Mouse (Mus musculus): ENCODE data around the gene Zfp653. TPM values are rescaled to one million over a fixed set of nuclear protein-coding genes. Genes with fewer than 3 reads are reported as not detected.

Gene Zfp653
- 6.4 TPM for polyA plus RNA-seq (2014; fragmentation: Illumina TruSeq; extraction: RNeasy Lipid Tissue Mini Kit (QIAGEN cat#74804); ENCODE audit: insufficient read depth, low read depth, low replicate concordance)

DNA sequence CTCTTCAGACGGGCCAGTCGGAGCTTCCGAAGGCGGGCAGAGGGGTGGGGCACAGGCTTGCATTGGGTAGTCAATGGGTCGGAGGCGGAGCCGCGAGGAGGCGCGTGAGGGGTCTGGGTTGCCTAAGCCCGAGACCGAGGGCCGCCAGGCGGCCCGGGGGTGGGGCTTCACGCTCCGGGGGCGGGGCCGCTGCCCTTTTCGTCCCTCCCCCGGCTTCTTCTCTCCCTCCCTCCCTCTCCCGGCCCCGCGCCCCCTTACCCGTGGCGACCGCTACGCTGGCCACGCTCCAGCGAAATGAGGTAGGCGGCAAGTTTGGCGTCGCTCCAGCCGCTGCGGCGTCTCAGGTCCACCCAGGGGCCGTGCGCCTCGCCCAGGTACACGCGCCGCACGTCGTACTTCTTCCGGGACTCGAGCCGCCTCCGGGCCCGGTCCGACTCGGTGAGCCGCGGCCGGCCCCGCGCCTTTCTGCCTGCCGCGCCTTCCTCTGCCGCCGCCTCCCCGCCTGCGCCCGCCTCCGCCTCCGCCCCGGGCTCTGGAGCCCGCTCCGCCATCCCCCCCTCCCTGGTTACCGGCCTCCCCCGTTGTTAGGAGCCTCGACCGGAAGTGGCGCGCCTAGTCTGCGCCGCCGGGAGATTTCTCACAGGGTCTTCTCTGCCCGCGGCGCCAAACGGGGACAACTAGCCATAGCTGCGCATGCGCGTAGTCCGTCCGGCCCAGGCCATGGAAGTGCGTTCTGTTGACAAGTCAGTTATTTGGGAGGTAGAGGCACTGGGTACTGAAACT, at the start of gene Zfp653, which contains the start of gene Gm49318:
Zfp653 (minus strand) TSS at position 586 of the 783 bp plus-strand sequence.
Gm49318 (minus strand) TSS at position 469 of the 783 bp plus-strand sequence.

DNA sequence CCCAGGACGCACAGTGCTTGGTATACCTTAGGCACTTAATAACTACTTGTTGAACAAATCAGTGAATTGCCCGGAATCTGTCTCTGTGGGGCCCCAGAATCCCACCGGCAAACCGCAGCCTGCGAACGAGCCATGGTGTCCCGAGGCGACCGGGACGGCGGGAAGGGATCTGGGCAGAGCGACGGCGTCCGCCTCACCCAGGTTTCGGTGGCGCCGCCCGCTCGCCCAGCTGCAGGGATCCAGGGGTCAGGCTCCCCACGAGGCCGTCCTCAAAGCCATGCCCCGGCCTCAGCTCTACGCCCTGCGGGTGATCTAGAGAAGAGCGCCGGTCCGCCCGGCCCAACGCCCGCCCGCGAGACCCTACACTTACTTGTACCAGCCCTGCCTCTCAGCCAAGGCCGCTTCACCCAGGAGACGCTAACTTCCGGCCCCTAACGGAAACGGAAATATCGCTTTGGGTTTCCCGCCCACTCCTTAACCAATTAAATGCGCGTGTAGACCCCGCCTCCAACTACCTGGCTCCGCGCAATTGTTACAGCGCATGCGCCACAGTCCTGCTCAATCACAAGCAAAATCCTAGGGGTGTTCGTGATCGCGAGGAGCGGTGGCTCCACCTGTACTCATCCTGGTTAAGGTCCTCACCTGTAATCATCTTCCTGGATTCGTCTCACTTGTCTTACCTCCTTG, 45.7 kb upstream of the Zfp653 start, which contains the start of gene Elof1:
Elof1 (minus strand) TSS at position 433 of the 687 bp plus-strand sequence.

DNA sequence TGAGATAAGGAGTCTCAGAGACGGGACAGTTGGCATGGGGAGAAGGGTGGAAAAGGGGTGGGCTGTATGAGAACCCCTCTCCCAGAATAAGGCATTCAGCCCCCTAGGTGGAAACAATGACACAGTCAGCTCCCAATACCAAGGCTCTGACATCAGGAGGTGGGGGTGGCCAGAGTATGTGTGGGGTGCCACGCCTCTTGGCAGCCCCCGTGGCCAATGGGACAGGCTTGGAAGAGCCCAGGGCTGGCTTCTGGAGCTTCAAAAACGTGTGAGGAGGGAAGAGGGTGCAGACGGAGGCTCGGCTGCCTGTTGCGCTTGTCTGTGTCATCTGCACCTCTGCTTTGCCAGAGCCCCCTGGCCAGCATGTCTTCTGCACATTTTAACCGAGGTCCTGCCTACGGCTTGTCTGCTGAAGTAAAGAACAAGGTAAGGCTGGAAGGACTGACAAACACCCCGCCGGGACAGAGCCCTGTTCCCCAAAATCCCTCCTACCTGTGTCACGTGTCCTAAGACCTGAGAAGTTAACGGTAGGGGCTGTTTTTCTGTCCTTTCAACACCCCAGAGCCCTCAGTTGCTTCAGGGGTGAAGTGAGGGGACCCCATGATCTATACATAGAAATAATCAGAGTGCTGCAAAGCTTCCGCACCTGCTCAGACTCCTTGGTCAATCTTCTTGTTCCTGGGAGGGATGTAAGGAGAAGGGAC, 28.0 kb upstream of the Zfp653 start, which contains the start of gene Cnn1:
Cnn1 (plus strand) TSS at position 224 of the 704 bp plus-strand sequence.

DNA sequence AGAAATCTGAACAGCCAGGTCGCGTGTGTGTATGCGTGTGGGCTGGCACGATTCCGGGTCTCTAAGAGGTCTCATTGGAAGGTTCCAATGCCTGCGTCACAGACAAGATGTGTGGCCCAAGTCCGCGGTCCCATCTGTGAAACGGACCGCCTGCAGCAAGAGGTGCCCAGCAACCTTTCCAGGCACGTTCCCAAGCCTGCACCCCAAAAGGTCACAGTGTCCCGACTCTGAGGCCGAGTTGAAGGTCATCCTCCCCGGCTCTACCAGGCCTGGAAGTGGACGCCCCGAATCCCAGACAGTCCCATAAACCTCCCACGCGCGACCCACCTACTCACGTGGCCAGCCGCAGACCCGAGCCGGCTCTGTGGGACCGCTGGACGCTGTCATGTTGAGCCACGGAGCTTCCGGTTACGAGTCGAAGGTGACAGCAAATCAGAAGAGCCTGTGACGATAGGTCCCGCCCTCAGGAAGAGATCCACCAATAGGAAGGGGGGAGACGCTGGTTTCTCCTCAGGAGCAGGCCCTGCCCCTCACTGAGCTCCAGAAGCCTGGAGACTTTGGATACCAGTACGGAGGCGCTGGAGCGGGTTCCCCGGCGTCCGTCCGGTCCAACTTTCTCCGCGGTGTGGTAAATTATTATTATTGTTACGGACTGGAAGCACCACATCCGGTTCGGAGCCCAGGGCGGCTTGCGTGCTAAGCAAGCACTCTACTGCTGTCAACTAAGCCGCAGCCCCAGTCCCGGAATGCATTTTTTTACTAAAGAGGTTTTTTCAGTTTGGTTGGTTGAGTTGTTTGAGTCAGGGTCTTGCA, 14.1 kb upstream of the Zfp653 start, which contains the start of gene Ecsit:
Ecsit (minus strand) TSS at position 417 of the 813 bp plus-strand sequence.

DNA sequence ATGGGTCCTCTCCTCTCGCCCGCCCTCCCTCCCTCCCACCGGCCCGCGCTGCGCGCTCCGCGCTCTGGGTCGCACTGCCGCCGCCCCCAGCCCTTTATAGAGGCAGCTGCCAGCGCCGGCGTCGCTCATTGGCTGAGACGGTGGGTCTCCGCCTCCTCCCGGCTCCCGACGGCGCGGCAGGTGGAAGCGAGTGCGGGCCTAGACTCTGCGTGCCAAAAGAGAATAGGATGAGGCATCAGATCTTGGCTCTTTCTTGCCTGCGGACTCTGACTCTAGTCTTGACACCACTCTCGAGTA, 19.3 kb downstream of the Zfp653 start, which contains the start of gene Elavl3:
Elavl3 (minus strand) TSS at position 66 of the 297 bp plus-strand sequence.

Other genes with a start within 250 kb of the Zfp653 start
- gene Angptl8, start 235.9 kb downstream of the Zfp653 start, polyA plus RNA-seq (2014; fragmentation: Illumina TruSeq; extraction: RNeasy Lipid Tissue Mini Kit (QIAGEN cat#74804); ENCODE audit: insufficient read depth, low read depth, low replicate concordance): 3.8 TPM
- gene Dock6, start 218.7 kb downstream of the Zfp653 start, polyA plus RNA-seq (2014; fragmentation: Illumina TruSeq; extraction: RNeasy Lipid Tissue Mini Kit (QIAGEN cat#74804); ENCODE audit: insufficient read depth, low read depth, low replicate concordance): 47.0 TPM
- 24.0 TPM for gene Rab3d, start 153.2 kb downstream of the Zfp653 start, polyA plus RNA-seq (2014; fragmentation: Illumina TruSeq; extraction: RNeasy Lipid Tissue Mini Kit (QIAGEN cat#74804); ENCODE audit: insufficient read depth, low read depth, low replicate concordance)
- gene Ccdc159, start 143.9 kb downstream of the Zfp653 start, polyA plus RNA-seq (2014; fragmentation: Illumina TruSeq; extraction: RNeasy Lipid Tissue Mini Kit (QIAGEN cat#74804); ENCODE audit: insufficient read depth, low read depth, low replicate concordance): 2.1 TPM
- gene Tmem205, start 143.8 kb downstream of the Zfp653 start, polyA plus RNA-seq (2014; fragmentation: Illumina TruSeq; extraction: RNeasy Lipid Tissue Mini Kit (QIAGEN cat#74804); ENCODE audit: insufficient read depth, low read depth, low replicate concordance): 159 TPM
- gene Plppr2, start 134.3 kb downstream of the Zfp653 start, polyA plus RNA-seq (2014; fragmentation: Illumina TruSeq; extraction: RNeasy Lipid Tissue Mini Kit (QIAGEN cat#74804); ENCODE audit: insufficient read depth, low read depth, low replicate concordance): 2.7 TPM
- gene Swsap1, start 115.6 kb downstream of the Zfp653 start, polyA plus RNA-seq (2014; fragmentation: Illumina TruSeq; extraction: RNeasy Lipid Tissue Mini Kit (QIAGEN cat#74804); ENCODE audit: insufficient read depth, low read depth, low replicate concordance): 10.0 TPM
- 2.8 TPM for gene Epor, start 107.9 kb downstream of the Zfp653 start, polyA plus RNA-seq (2014; fragmentation: Illumina TruSeq; extraction: RNeasy Lipid Tissue Mini Kit (QIAGEN cat#74804); ENCODE audit: insufficient read depth, low read depth, low replicate concordance)
- gene Rgl3, start 81.9 kb downstream of the Zfp653 start, polyA plus RNA-seq (2014; fragmentation: Illumina TruSeq; extraction: RNeasy Lipid Tissue Mini Kit (QIAGEN cat#74804); ENCODE audit: insufficient read depth, low read depth, low replicate concordance): 5.4 TPM
- gene Ccdc151, start 68.7 kb downstream of the Zfp653 start, polyA plus RNA-seq (2014; fragmentation: Illumina TruSeq; extraction: RNeasy Lipid Tissue Mini Kit (QIAGEN cat#74804); ENCODE audit: insufficient read depth, low read depth, low replicate concordance): 3.5 TPM
- gene Prkcsh, start 68.6 kb downstream of the Zfp653 start, polyA plus RNA-seq (2014; fragmentation: Illumina TruSeq; extraction: RNeasy Lipid Tissue Mini Kit (QIAGEN cat#74804); ENCODE audit: insufficient read depth, low read depth, low replicate concordance): 49.2 TPM
- not detected for gene Elavl3, start 19.4 kb downstream of the Zfp653 start, polyA plus RNA-seq (2014; fragmentation: Illumina TruSeq; extraction: RNeasy Lipid Tissue Mini Kit (QIAGEN cat#74804); ENCODE audit: insufficient read depth, low read depth, low replicate concordance)
- gene Gm49318, start 117 bp downstream of the Zfp653 start, polyA plus RNA-seq (2014; fragmentation: Illumina TruSeq; extraction: RNeasy Lipid Tissue Mini Kit (QIAGEN cat#74804); ENCODE audit: insufficient read depth, low read depth, low replicate concordance): not detected
- 15.6 TPM for gene Ecsit, start 14.1 kb upstream of the Zfp653 start, polyA plus RNA-seq (2014; fragmentation: Illumina TruSeq; extraction: RNeasy Lipid Tissue Mini Kit (QIAGEN cat#74804); ENCODE audit: insufficient read depth, low read depth, low replicate concordance)
- 75.9 TPM for gene Cnn1, start 27.8 kb upstream of the Zfp653 start, polyA plus RNA-seq (2014; fragmentation: Illumina TruSeq; extraction: RNeasy Lipid Tissue Mini Kit (QIAGEN cat#74804); ENCODE audit: insufficient read depth, low read depth, low replicate concordance)
- gene Elof1, start 45.8 kb upstream of the Zfp653 start, polyA plus RNA-seq (2014; fragmentation: Illumina TruSeq; extraction: RNeasy Lipid Tissue Mini Kit (QIAGEN cat#74804); ENCODE audit: insufficient read depth, low read depth, low replicate concordance): 186 TPM
- 33.7 TPM for gene Acp5, start 64.3 kb upstream of the Zfp653 start, polyA plus RNA-seq (2014; fragmentation: Illumina TruSeq; extraction: RNeasy Lipid Tissue Mini Kit (QIAGEN cat#74804); ENCODE audit: insufficient read depth, low read depth, low replicate concordance)
- 54.3 TPM for gene Pigyl, start 85.5 kb upstream of the Zfp653 start, polyA plus RNA-seq (2014; fragmentation: Illumina TruSeq; extraction: RNeasy Lipid Tissue Mini Kit (QIAGEN cat#74804); ENCODE audit: insufficient read depth, low read depth, low replicate concordance)
- gene Zfp872, start 116.7 kb upstream of the Zfp653 start, polyA plus RNA-seq (2014; fragmentation: Illumina TruSeq; extraction: RNeasy Lipid Tissue Mini Kit (QIAGEN cat#74804); ENCODE audit: insufficient read depth, low read depth, low replicate concordance): 0.56 TPM
- gene Zfp809, start 154.3 kb upstream of the Zfp653 start, polyA plus RNA-seq (2014; fragmentation: Illumina TruSeq; extraction: RNeasy Lipid Tissue Mini Kit (QIAGEN cat#74804); ENCODE audit: insufficient read depth, low read depth, low replicate concordance): 13.0 TPM
- 0.14 TPM for gene Zfp599, start 188.5 kb upstream of the Zfp653 start, polyA plus RNA-seq (2014; fragmentation: Illumina TruSeq; extraction: RNeasy Lipid Tissue Mini Kit (QIAGEN cat#74804); ENCODE audit: insufficient read depth, low read depth, low replicate concordance)
- 5.7 TPM for gene Zfp810, start 236.3 kb upstream of the Zfp653 start, polyA plus RNA-seq (2014; fragmentation: Illumina TruSeq; extraction: RNeasy Lipid Tissue Mini Kit (QIAGEN cat#74804); ENCODE audit: insufficient read depth, low read depth, low replicate concordance)